Mouse (Mus musculus): Measurements from ENCODE around the gene Otoa. TPM values are rescaled to one million over a fixed set of nuclear protein-coding genes. Genes with fewer than 3 reads are reported as not detected.

Gene Otoa
- 0.06 TPM in 2 replicates for polyA plus RNA-seq (2015; fragmentation: Nextera tagmentation; extraction: Ambion mirVana)

GRCm38 (mm10) chr7:121081350-121081749 lies at the start of gene Otoa:
TSS of gene Otoa (plus strand) at chr7:121081650.
- ATAC-seq = no peak
- H3K27me3 ChIP-seq (replicated peaks; ENCODE audit: control insufficient read depth, insufficient read depth, low read length) = no peaks in the 10 kb centered on the region
- no peak within 1 kb of the TSS for H3K9ac ChIP-seq (ENCODE audit: low read depth, low read length)
- no peaks in the 10 kb centered on the region; the same call in 1 of the 2 replicates for H3K36me3 ChIP-seq (ENCODE audit: control insufficient read depth, insufficient read depth, low read length)
- H3K4me3 ChIP-seq (ENCODE audit: low read length) = no peak within 1 kb of the TSS
- no peaks in the 10 kb centered on the region for H3K9me3 ChIP-seq (ENCODE audit: control insufficient read depth, low read length)
- no peaks in the 10 kb centered on the region for H3K4me1 ChIP-seq (ENCODE audit: control insufficient read depth, insufficient read depth, low read length)
- WGBS = 85% methylated on average over 4 of the region's 4 CpGs
- H3K4me2 ChIP-seq (ENCODE audit: low read depth, low read length) = no peak within 1 kb of the TSS
- H3K27ac ChIP-seq (ENCODE audit: low read length) = no peak within 1 kb of the TSS

GRCm38 (mm10) chr7:121033856-121034652 lies 47.4 kb upstream of the Otoa start, which contains the start of gene Mettl9:
TSS of gene Mettl9 (plus strand) at chr7:121034445.
- Histone ChIP-seq H3K9ac (ENCODE audit: low read depth, low read length) (peak within 1 kb of the TSS; percentile 100), H3K27ac (ENCODE audit: low read length) (peak within 1 kb of the TSS; percentile 97), H3K4me3 (ENCODE audit: low read length) (peak within 1 kb of the TSS; percentile 93), H3K9me3 (ENCODE audit: control insufficient read depth, low read length) (no peaks in the 10 kb centered on the region), H3K27me3 (replicated peaks; ENCODE audit: control insufficient read depth, insufficient read depth, low read length) (no peaks in the 10 kb centered on the region), H3K4me2 (ENCODE audit: low read depth, low read length) (peak within 1 kb of the TSS; percentile 73), H3K36me3 (ENCODE audit: control insufficient read depth, insufficient read depth, low read length) (no peaks in the 10 kb centered on the region), H3K4me1 (ENCODE audit: control insufficient read depth, insufficient read depth, low read length) (peaks cover 17% of the 10 kb centered on the region; the same call in 1 of the 2 replicates)
- 2% methylated on average over 40 of the region's 43 CpGs for WGBS
- peak; percentile 96 for ATAC-seq

DNA sequence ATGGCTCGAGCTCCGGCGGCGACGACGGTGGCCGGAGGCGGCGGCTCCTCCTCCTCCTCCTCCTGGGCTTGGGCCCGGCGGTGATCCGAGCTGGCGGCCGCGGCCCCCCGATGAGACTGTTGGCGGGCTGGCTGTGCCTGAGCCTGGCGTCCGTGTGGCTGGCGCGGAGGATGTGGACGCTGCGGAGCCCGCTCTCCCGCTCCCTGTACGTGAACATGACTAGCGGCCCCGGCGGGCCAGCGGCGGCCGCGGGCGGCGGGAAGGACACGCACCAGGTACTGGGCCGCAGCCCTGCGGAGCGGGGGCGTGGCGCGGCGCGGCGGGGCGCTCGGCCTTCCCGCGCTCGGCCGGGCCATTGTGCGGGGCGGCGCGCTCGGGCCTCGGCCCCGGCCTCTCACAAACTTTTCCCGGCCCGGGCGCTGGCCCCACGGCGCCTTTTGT lies 46.7 kb upstream of the Otoa start:
- peak overlapping the region; percentile 100 for H3K9ac ChIP-seq (ENCODE audit: low read depth, low read length)
- 0% methylated on average over 63 of the region's 63 CpGs for WGBS
- ATAC-seq = peak; percentile 84
- no peaks in the 10 kb centered on the region for H3K27me3 ChIP-seq (replicated peaks; ENCODE audit: control insufficient read depth, insufficient read depth, low read length)
- H3K4me3 ChIP-seq (ENCODE audit: low read length) = peak overlapping the region; percentile 93
- H3K27ac ChIP-seq (ENCODE audit: low read length) = peak overlapping the region; percentile 97
- H3K36me3 ChIP-seq (ENCODE audit: control insufficient read depth, insufficient read depth, low read length) = no peaks in the 10 kb centered on the region
- H3K4me2 ChIP-seq (ENCODE audit: low read depth, low read length) = peak overlapping the region; percentile 73
- no peaks in the 10 kb centered on the region for H3K9me3 ChIP-seq (ENCODE audit: control insufficient read depth, low read length)
- H3K4me1 ChIP-seq (ENCODE audit: control insufficient read depth, insufficient read depth, low read length) = peaks cover 17% of the 10 kb centered on the region; the same call in 1 of the 2 replicates

DNA sequence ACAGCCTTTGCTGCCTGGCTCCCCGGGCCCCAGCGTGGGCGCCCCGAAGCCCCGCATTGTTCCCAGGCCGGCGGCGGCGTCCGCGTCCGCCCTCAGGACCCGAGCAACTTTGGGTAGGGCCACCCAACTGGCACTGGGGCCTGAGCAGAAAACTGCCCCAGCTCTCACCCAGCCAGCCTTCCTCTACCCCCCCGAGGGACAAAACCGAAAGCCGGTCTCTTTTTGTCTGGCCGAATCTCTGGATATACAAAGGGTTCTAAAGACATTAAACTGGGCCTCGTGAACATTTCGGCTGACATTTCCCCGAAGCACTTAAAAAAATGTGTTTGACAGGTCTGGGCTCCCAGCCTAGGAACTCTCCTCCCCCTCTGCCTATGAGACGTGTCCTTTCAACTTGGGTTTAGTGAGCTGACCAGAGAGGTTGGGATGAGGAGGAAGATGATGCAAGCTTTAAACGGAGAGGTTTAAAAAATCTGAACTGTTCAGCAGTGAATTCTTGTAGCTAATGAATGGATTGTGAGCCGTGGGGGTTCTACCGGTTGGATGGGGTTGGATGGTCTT lies 46.2 kb upstream of the Otoa start:
- 1% methylated on average over 23 of the region's 24 CpGs for WGBS
- Histone ChIP-seq H3K4me3 (ENCODE audit: low read length) (peak overlapping the region; percentile 93), H3K4me2 (ENCODE audit: low read depth, low read length) (peak overlapping the region; percentile 73), H3K9me3 (ENCODE audit: control insufficient read depth, low read length) (no peaks in the 10 kb centered on the region), H3K4me1 (ENCODE audit: control insufficient read depth, insufficient read depth, low read length) (peaks cover 19% of the 10 kb centered on the region; the same call in 1 of the 2 replicates), H3K36me3 (ENCODE audit: control insufficient read depth, insufficient read depth, low read length) (no peaks in the 10 kb centered on the region), H3K27ac (ENCODE audit: low read length) (peak overlapping the region; percentile 97), H3K27me3 (replicated peaks; ENCODE audit: control insufficient read depth, insufficient read depth, low read length) (no peaks in the 10 kb centered on the region), H3K9ac (ENCODE audit: low read depth, low read length) (peak overlapping the region; percentile 100)
- ATAC-seq = peak; percentile 43

- peaks cover 28% of the 10 kb centered on the region for H3K4me1 ChIP-seq (ENCODE audit: control insufficient read depth, insufficient read depth, low read length)
- no peak for ATAC-seq
- no peak overlapping the region for H3K4me3 ChIP-seq (ENCODE audit: low read length)
- H3K9me3 ChIP-seq (ENCODE audit: control insufficient read depth, low read length) = no peaks in the 10 kb centered on the region
- 79% methylated on average over 4 of the region's 4 CpGs for WGBS
- H3K27me3 ChIP-seq (replicated peaks; ENCODE audit: control insufficient read depth, insufficient read depth, low read length) = no peaks in the 10 kb centered on the region
- no peak overlapping the region for H3K4me2 ChIP-seq (ENCODE audit: low read depth, low read length)
- H3K27ac ChIP-seq (ENCODE audit: low read length) = no peak overlapping the region
- H3K36me3 ChIP-seq (ENCODE audit: control insufficient read depth, insufficient read depth, low read length) = no peaks in the 10 kb centered on the region
- H3K9ac ChIP-seq (ENCODE audit: low read depth, low read length) = no peak overlapping the region
Observed at GRCm38 (mm10) chr7:121040595-121040994, 40.9 kb upstream of the Otoa start.

DNA sequence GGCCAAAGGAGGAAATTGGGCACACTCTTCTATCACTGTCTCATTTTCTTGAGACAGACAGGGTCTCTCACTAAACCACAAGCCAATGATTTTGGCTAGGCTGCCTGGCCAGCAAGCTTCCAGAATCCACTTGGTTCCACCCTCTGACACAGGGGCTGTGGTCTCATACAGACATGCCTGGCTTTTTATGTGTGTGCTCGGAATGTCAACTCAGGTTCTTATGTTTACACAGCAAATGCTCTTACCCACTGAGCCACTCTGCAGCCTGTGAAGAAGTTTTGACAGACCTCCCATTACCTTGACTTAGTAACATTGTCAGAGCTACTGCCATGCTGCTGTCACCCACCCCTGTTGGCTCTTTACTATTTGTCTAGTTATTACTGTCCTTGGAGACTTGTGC lies 39.5 kb upstream of the Otoa start:
- no peak for ATAC-seq
- peaks cover 20% of the 10 kb centered on the region for H3K4me1 ChIP-seq (ENCODE audit: control insufficient read depth, insufficient read depth, low read length)
- no peak overlapping the region for H3K9ac ChIP-seq (ENCODE audit: low read depth, low read length)
- no peaks in the 10 kb centered on the region for H3K9me3 ChIP-seq (ENCODE audit: control insufficient read depth, low read length)
- no peak overlapping the region; the same call in 1 of the 2 replicates for H3K27ac ChIP-seq (ENCODE audit: low read length)
- H3K36me3 ChIP-seq (ENCODE audit: control insufficient read depth, insufficient read depth, low read length) = no peaks in the 10 kb centered on the region
- no peak overlapping the region for H3K4me2 ChIP-seq (ENCODE audit: low read depth, low read length)
- H3K27me3 ChIP-seq (replicated peaks; ENCODE audit: control insufficient read depth, insufficient read depth, low read length) = no peaks in the 10 kb centered on the region
- H3K4me3 ChIP-seq (ENCODE audit: low read length) = no peak overlapping the region
- 32% methylated on average over 1 of the region's 1 CpGs for WGBS

DNA sequence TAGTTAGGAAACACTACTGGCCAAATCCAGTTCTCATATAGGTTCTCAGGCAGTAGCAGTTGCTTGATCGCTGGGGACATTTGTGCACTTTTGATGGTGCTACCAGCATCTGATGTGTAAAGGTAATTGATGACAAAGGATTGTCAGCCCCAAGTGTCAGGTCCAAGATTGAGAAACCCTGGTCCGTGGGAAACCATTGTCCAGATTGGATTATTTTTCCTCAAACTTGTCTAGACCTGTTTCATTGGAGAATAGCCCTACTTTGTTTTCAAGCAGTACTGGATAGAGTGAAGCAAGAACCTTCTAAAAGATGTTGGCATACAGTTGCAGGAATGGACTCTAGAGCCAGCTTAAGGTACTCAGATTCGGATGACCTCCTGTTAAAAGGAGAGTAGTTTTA lies 38.4 kb upstream of the Otoa start:
- Histone ChIP-seq H3K9me3 (ENCODE audit: control insufficient read depth, low read length) (no peaks in the 10 kb centered on the region), H3K4me1 (ENCODE audit: control insufficient read depth, insufficient read depth, low read length) (peaks cover 15% of the 10 kb centered on the region), H3K27me3 (replicated peaks; ENCODE audit: control insufficient read depth, insufficient read depth, low read length) (no peaks in the 10 kb centered on the region), H3K36me3 (ENCODE audit: control insufficient read depth, insufficient read depth, low read length) (no peaks in the 10 kb centered on the region), H3K4me3 (ENCODE audit: low read length) (no peak overlapping the region), H3K27ac (ENCODE audit: low read length) (peak overlapping the region; percentile 50; the same call in 1 of the 2 replicates), H3K9ac (ENCODE audit: low read depth, low read length) (no peak overlapping the region), H3K4me2 (ENCODE audit: low read depth, low read length) (no peak overlapping the region)
- 95% methylated on average over 3 of the region's 3 CpGs for WGBS
- ATAC-seq = no peak

DNA sequence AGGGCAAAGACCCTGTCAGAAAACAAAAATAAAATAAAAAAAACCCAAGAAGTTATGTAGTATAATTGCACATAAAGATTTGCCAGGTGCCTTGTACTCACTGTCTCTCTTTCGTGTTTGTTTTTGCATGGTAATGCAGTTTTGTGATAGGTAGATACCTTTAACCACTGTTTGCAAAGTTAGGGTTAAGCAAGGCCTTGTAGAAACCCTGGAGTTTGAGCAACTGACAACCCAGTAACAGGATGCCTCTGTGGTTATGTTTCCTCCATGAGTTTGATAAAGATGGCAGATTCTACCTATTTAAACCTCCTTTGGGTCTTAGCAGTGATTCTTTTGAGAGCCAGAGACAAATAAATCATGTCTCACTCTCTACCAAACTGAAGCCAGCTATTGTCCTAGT lies 37.9 kb upstream of the Otoa start:
- H3K9me3 ChIP-seq (ENCODE audit: control insufficient read depth, low read length) = no peaks in the 10 kb centered on the region
- no peaks in the 10 kb centered on the region for H3K27me3 ChIP-seq (replicated peaks; ENCODE audit: control insufficient read depth, insufficient read depth, low read length)
- no peak overlapping the region for H3K4me3 ChIP-seq (ENCODE audit: low read length)
- no peak overlapping the region for H3K4me2 ChIP-seq (ENCODE audit: low read depth, low read length)
- H3K9ac ChIP-seq (ENCODE audit: low read depth, low read length) = no peak overlapping the region
- H3K4me1 ChIP-seq (ENCODE audit: control insufficient read depth, insufficient read depth, low read length) = peaks cover 13% of the 10 kb centered on the region
- no peaks in the 10 kb centered on the region for H3K36me3 ChIP-seq (ENCODE audit: control insufficient read depth, insufficient read depth, low read length)
- ATAC-seq = no peak
- H3K27ac ChIP-seq (ENCODE audit: low read length) = no peak overlapping the region
- WGBS = 90% methylated on average over 1 of the region's 1 CpGs

- Histone ChIP-seq H3K27ac (ENCODE audit: low read length) (no peak overlapping the region), H3K27me3 (replicated peaks; ENCODE audit: control insufficient read depth, insufficient read depth, low read length) (no peaks in the 10 kb centered on the region), H3K4me2 (ENCODE audit: low read depth, low read length) (no peak overlapping the region), H3K4me1 (ENCODE audit: control insufficient read depth, insufficient read depth, low read length) (peaks cover 11% of the 10 kb centered on the region), H3K9me3 (ENCODE audit: control insufficient read depth, low read length) (no peaks in the 10 kb centered on the region), H3K36me3 (ENCODE audit: control insufficient read depth, insufficient read depth, low read length) (no peaks in the 10 kb centered on the region), H3K4me3 (ENCODE audit: low read length) (no peak overlapping the region), H3K9ac (ENCODE audit: low read depth, low read length) (no peak overlapping the region)
- 68% methylated on average over 1 of the region's 1 CpGs for WGBS
- ATAC-seq = no peak
Observed at GRCm38 (mm10) chr7:121044251-121044650, 37.2 kb upstream of the Otoa start.

All from intestine, embryonic 16.5 days (tissue).